Mouse (Mus musculus): ENCODE measurements around the gene Cfap65. TPM values are rescaled to one million over a fixed set of nuclear protein-coding genes. Genes with fewer than 3 reads are reported as not detected.

The Cfap65 gene
- polyA plus RNA-seq, 1 experiment = 1.6 TPM

- no peak overlapping the region for H3K4me3 ChIP-seq (ENCODE audit: insufficient read depth, low read depth, low read length)
- peaks cover 5% of the 10 kb centered on the region; the same call in 1 of the 2 replicates for H3K4me1 ChIP-seq (ENCODE audit: control insufficient read depth, insufficient read depth, low read length)
- peaks cover 2% of the 10 kb centered on the region; the same call in 1 of the 2 replicates for H3K27me3 ChIP-seq (replicated peaks; ENCODE audit: control insufficient read depth, insufficient read depth, low read length)
- no peaks in the 10 kb centered on the region for H3K36me3 ChIP-seq (ENCODE audit: control insufficient read depth, insufficient read depth, low read length)
- DNase-seq = peak; percentile 25
- no peak for TF ChIP-seq CTCF (conservative IDR thresholded peaks at IDR 0.05; ENCODE audit: insufficient read depth, insufficient read length, low read depth, low read length)
- no peak for TF ChIP-seq POLR2A (IDR thresholded peaks at IDR 0.05; ENCODE audit: low read depth, low read length)
- no peak overlapping the region for H3K27ac ChIP-seq (ENCODE audit: insufficient read depth, low read depth, low read length)
- WGBS = 0% methylated on average over 3 of the region's 3 CpGs
Observed at GRCm38 (mm10) chr1:74939762-74940161, 4.4 kb upstream of the Cfap65 start.

- Histone ChIP-seq H3K36me3 (ENCODE audit: control insufficient read depth, insufficient read depth, low read length) (no peaks in the 10 kb centered on the region), H3K4me1 (ENCODE audit: control insufficient read depth, insufficient read depth, low read length) (peaks cover 5% of the 10 kb centered on the region; the same call in 1 of the 2 replicates), H3K4me3 (ENCODE audit: insufficient read depth, low read depth, low read length) (no peak overlapping the region), H3K27me3 (replicated peaks; ENCODE audit: control insufficient read depth, insufficient read depth, low read length) (peaks cover 2% of the 10 kb centered on the region; the same call in 1 of the 2 replicates), H3K27ac (ENCODE audit: insufficient read depth, low read depth, low read length) (peak overlapping the region; percentile 90)
- peak; percentile 93 for DNase-seq
- no peak for TF ChIP-seq POLR2A (IDR thresholded peaks at IDR 0.05; ENCODE audit: low read depth, low read length)
- TF ChIP-seq CTCF (conservative IDR thresholded peaks at IDR 0.05; ENCODE audit: insufficient read depth, insufficient read length, low read depth, low read length) = no peak
- 29% methylated on average over 12 of the region's 12 CpGs for WGBS
Observed at GRCm38 (mm10) chr1:74936221-74936830, 927 bp upstream of the Cfap65 start.

GRCm38 (mm10) chr1:74927621-74928296 is 7.6 kb downstream of the Cfap65 start:
- Histone ChIP-seq H3K4me3 (ENCODE audit: insufficient read depth, low read depth, low read length) (no peak overlapping the region), H3K36me3 (ENCODE audit: control insufficient read depth, insufficient read depth, low read length) (no peaks in the 10 kb centered on the region), H3K27me3 (replicated peaks; ENCODE audit: control insufficient read depth, insufficient read depth, low read length) (no peaks in the 10 kb centered on the region), H3K4me1 (ENCODE audit: control insufficient read depth, insufficient read depth, low read length) (0 out of 2 replicates have a peak, but pooled peaks cover 2% of the 10 kb centered on the region), H3K27ac (ENCODE audit: insufficient read depth, low read depth, low read length) (no peak overlapping the region)
- TF ChIP-seq CTCF (conservative IDR thresholded peaks at IDR 0.05; ENCODE audit: insufficient read depth, insufficient read length, low read depth, low read length) (no peak), POLR2A (IDR thresholded peaks at IDR 0.05; ENCODE audit: low read depth, low read length) (no peak)
- WGBS = 73% methylated on average over 9 of the region's 9 CpGs
- DNase-seq = peak; percentile 40

- H3K4me3 ChIP-seq (ENCODE audit: insufficient read depth, low read depth, low read length) = no peak overlapping the region
- 0 out of 2 replicates have a peak, but pooled peaks cover 2% of the 10 kb centered on the region for H3K4me1 ChIP-seq (ENCODE audit: control insufficient read depth, insufficient read depth, low read length)
- no peaks in the 10 kb centered on the region for H3K27me3 ChIP-seq (replicated peaks; ENCODE audit: control insufficient read depth, insufficient read depth, low read length)
- no peaks in the 10 kb centered on the region for H3K36me3 ChIP-seq (ENCODE audit: control insufficient read depth, insufficient read depth, low read length)
- TF ChIP-seq POLR2A (IDR thresholded peaks at IDR 0.05; ENCODE audit: low read depth, low read length) = no peak
- peak; percentile 94 for TF ChIP-seq CTCF (conservative IDR thresholded peaks at IDR 0.05; ENCODE audit: insufficient read depth, insufficient read length, low read depth, low read length)
- WGBS = 27% methylated on average over 6 of the region's 6 CpGs
- peak; percentile 81 for DNase-seq
- H3K27ac ChIP-seq (ENCODE audit: insufficient read depth, low read depth, low read length) = no peak overlapping the region
Observed at GRCm38 (mm10) chr1:74926721-74927120, 8.7 kb downstream of the Cfap65 start.

GRCm38 (mm10) chr1:74924464-74924863 is 10.9 kb downstream of the Cfap65 start:
- DNase-seq = peak; percentile 59
- WGBS = 64% methylated on average over 4 of the region's 4 CpGs
- Histone ChIP-seq H3K4me1 (ENCODE audit: control insufficient read depth, insufficient read depth, low read length) (0 out of 2 replicates have a peak, but pooled peaks cover 2% of the 10 kb centered on the region), H3K27me3 (replicated peaks; ENCODE audit: control insufficient read depth, insufficient read depth, low read length) (no peaks in the 10 kb centered on the region), H3K36me3 (ENCODE audit: control insufficient read depth, insufficient read depth, low read length) (no peaks in the 10 kb centered on the region), H3K27ac (ENCODE audit: insufficient read depth, low read depth, low read length) (no peak overlapping the region), H3K4me3 (ENCODE audit: insufficient read depth, low read depth, low read length) (no peak overlapping the region)
- no peak for TF ChIP-seq POLR2A (IDR thresholded peaks at IDR 0.05; ENCODE audit: low read depth, low read length)
- TF ChIP-seq CTCF (conservative IDR thresholded peaks at IDR 0.05; ENCODE audit: insufficient read depth, insufficient read length, low read depth, low read length) = no peak; the same call in 1 of the 2 replicates

GRCm38 (mm10) chr1:74915706-74916105 is 19.7 kb downstream of the Cfap65 start:
- Histone ChIP-seq H3K36me3 (ENCODE audit: control insufficient read depth, insufficient read depth, low read length) (no peaks in the 10 kb centered on the region), H3K27ac (ENCODE audit: insufficient read depth, low read depth, low read length) (no peak overlapping the region), H3K4me1 (ENCODE audit: control insufficient read depth, insufficient read depth, low read length) (no peaks in the 10 kb centered on the region), H3K27me3 (replicated peaks; ENCODE audit: control insufficient read depth, insufficient read depth, low read length) (no peaks in the 10 kb centered on the region), H3K4me3 (ENCODE audit: insufficient read depth, low read depth, low read length) (no peak overlapping the region)
- DNase-seq = peak; percentile 27
- TF ChIP-seq CTCF (conservative IDR thresholded peaks at IDR 0.05; ENCODE audit: insufficient read depth, insufficient read length, low read depth, low read length) = peak; percentile 54
- no peak for TF ChIP-seq POLR2A (IDR thresholded peaks at IDR 0.05; ENCODE audit: low read depth, low read length)
- 24% methylated on average over 13 of the region's 13 CpGs for WGBS

- no peak overlapping the region for H3K4me3 ChIP-seq (ENCODE audit: insufficient read depth, low read depth, low read length)
- no peak overlapping the region for H3K27ac ChIP-seq (ENCODE audit: insufficient read depth, low read depth, low read length)
- TF ChIP-seq POLR2A (IDR thresholded peaks at IDR 0.05; ENCODE audit: low read depth, low read length) (no peak), CTCF (conservative IDR thresholded peaks at IDR 0.05; ENCODE audit: insufficient read depth, insufficient read length, low read depth, low read length) (no peak)
- DNase-seq = no peak
- no peaks in the 10 kb centered on the region for H3K36me3 ChIP-seq (ENCODE audit: control insufficient read depth, insufficient read depth, low read length)
- H3K27me3 ChIP-seq (replicated peaks; ENCODE audit: control insufficient read depth, insufficient read depth, low read length) = no peaks in the 10 kb centered on the region
- H3K4me1 ChIP-seq (ENCODE audit: control insufficient read depth, insufficient read depth, low read length) = 0 out of 2 replicates have a peak, but pooled peaks cover 5% of the 10 kb centered on the region
- 19% methylated on average over 6 of the region's 6 CpGs for WGBS
Observed at GRCm38 (mm10) chr1:74902191-74902590, 33.2 kb downstream of the Cfap65 start.
